10 mouse cellular contexts compared by ENCODE assay signal in genomic region chr12:79535532-79536437, GRCm38 (mm10).
A peak's percentile ranks its signal among the peaks of the same experiment; 100 is the strongest.
DNase-seq lines count a peak whose midpoint lies in the region; ATAC-seq and TF ChIP-seq lines count a peak whose summit lies in the region.
"Had no signal": no experiment of that assay in that cellular context is flagged by ENCODE, and none has a peak within 500 bp of the region (broad histone marks: within the 10 kb centered on the region; RNA-seq: fewer than 3 reads in every experiment).

No protein-coding gene starts in this region.

- no peak for ATAC-seq in lung, embryonic 15.5 days (ENCODE audit: borderline replicate concordance, extremely low read depth, low FRiP score, low TSS enrichment)
- peak; percentile 89 for ATAC-seq in forebrain, embryonic 13.5 days
- no peak for ATAC-seq in limb, embryonic 14.5 days (ENCODE audit: low FRiP score, low read depth)
- ATAC-seq in cerebellum, adult (ENCODE audit: insufficient number of reproducible peaks, low FRiP score, low TSS enrichment), result no peak

- no peaks in the 10 kb centered on the region for H3K9me3 ChIP-seq in lung, embryonic 15.5 days
- H3K9me3 ChIP-seq in forebrain, embryonic 13.5 days (replicated peaks), result no peaks in the 10 kb centered on the region
- no peaks in the 10 kb centered on the region for H3K9me3 ChIP-seq in limb, embryonic 14.5 days (ENCODE audit: control insufficient read depth, low read length)

- peak; percentile 35 for DNase-seq in gastrocnemius, postnatal 25 days
- DNase-seq in gastrocnemius, postnatal 14 days, result no peak
- DNase-seq in lung, adult 18-20 months, result no peak
- DNase-seq in limb, embryonic 14.5 days (ENCODE audit: low spot score), result no peak
- no peak for DNase-seq in right cerebral cortex, postnatal 4 days
- DNase-seq: kidney, postnatal 36 days had no signal

- H3K36me3 ChIP-seq in lung, embryonic 15.5 days, result no peaks in the 10 kb centered on the region
- H3K36me3 ChIP-seq in forebrain, embryonic 13.5 days (ENCODE audit: poor library complexity, severe bottlenecking), result no peaks in the 10 kb centered on the region
- H3K36me3 ChIP-seq in limb, embryonic 14.5 days (ENCODE audit: control insufficient read depth, insufficient read depth, low read length), result no peaks in the 10 kb centered on the region

- H3K27ac ChIP-seq in lung, embryonic 15.5 days, result peak overlapping the region; percentile 75
- H3K27ac ChIP-seq in forebrain, embryonic 13.5 days, result peak overlapping the region; percentile 65
- 0 out of 2 replicates have a peak overlapping the region, but pooled peaks have one; percentile 7 for H3K27ac ChIP-seq in limb, embryonic 14.5 days (replicated peaks; ENCODE audit: low read depth, low read length)

- H3K4me3 ChIP-seq in lung, embryonic 15.5 days, result no peak overlapping the region
- H3K4me3 ChIP-seq in forebrain, embryonic 13.5 days, result no peak overlapping the region
- H3K4me3 ChIP-seq in limb, embryonic 14.5 days (replicated peaks; ENCODE audit: low read length), result no peak overlapping the region
- H3K4me3 ChIP-seq: erythroblast, embryonic 14.5 days had no signal

- intact Hi-C loops in gastrocnemius, postnatal 14 days (cut with DNase I; ENCODE audit: low total_unique reads), result no loop called here

- no peak overlapping the region for H3K9ac ChIP-seq in lung, embryonic 15.5 days
- H3K9ac ChIP-seq in forebrain, embryonic 13.5 days, result 0 out of 2 replicates have a peak overlapping the region, but pooled peaks have one; percentile 38
- H3K9ac ChIP-seq in limb, embryonic 14.5 days (ENCODE audit: low read depth, low read length, severe bottlenecking), result no peak overlapping the region

- WGBS in lung, embryonic 15.5 days, result 33% methylated on average over 9 of the region's 9 CpGs
- 10% methylated on average over 9 of the region's 9 CpGs for WGBS in forebrain, embryonic 13.5 days
- 19% methylated on average over 9 of the region's 9 CpGs for WGBS in limb, embryonic 14.5 days

- H3K27me3 ChIP-seq in lung, embryonic 15.5 days, result no peaks in the 10 kb centered on the region
- H3K27me3 ChIP-seq in forebrain, embryonic 13.5 days, result peaks cover 28% of the 10 kb centered on the region
- H3K27me3 ChIP-seq in limb, embryonic 14.5 days (ENCODE audit: control insufficient read depth, insufficient read depth, low read length), result no peaks in the 10 kb centered on the region

- H3K4me2 ChIP-seq in lung, embryonic 15.5 days, result no peak overlapping the region
- peak overlapping the region; percentile 23; the same call in 1 of the 2 replicates for H3K4me2 ChIP-seq in forebrain, embryonic 13.5 days
- H3K4me2 ChIP-seq in limb, embryonic 14.5 days (replicated peaks; ENCODE audit: low read depth, low read length, severe bottlenecking), result no peak overlapping the region

- H3K4me1 ChIP-seq in lung, embryonic 15.5 days, result peaks cover 54% of the 10 kb centered on the region
- peaks cover 32% of the 10 kb centered on the region for H3K4me1 ChIP-seq in forebrain, embryonic 13.5 days
- peaks cover 31% of the 10 kb centered on the region for H3K4me1 ChIP-seq in limb, embryonic 14.5 days (ENCODE audit: control insufficient read depth, insufficient read depth, low read length)

- no peak for TF ChIP-seq POLR2A in limb, embryonic 14.5 days (IDR thresholded peaks at IDR 0.05; ENCODE audit: borderline replicate concordance, extremely low read depth, insufficient read depth, insufficient read length)

Comparison
In these comparisons a context has a peak if more than half of its experiments do, and no peak if none do; other contexts are left out.
1. H3K27ac ChIP-seq: peak in every context shown above with its lines; median percentile 75 in lung, embryonic 15.5 days; 65 in forebrain, embryonic 13.5 days; 7 in limb, embryonic 14.5 days.